Mouse (Mus musculus): Measurements from ENCODE around the gene Hoxb3. TPM values are rescaled to one million over a fixed set of nuclear protein-coding genes. Genes with fewer than 3 reads are reported as not detected.

Gene Hoxb3
- polyA plus RNA-seq, 1 experiment from 2014 or later: 0.36 TPM

- no peak overlapping the region for H3K4me2 ChIP-seq
- peaks cover 14% of the 10 kb centered on the region; the same call in 1 of the 2 replicates for H3K4me1 ChIP-seq
- no peaks in the 10 kb centered on the region for H3K36me3 ChIP-seq
- H3K9me3 ChIP-seq (replicated peaks): no peaks in the 10 kb centered on the region
- H3K4me3 ChIP-seq: no peak overlapping the region
- WGBS (ENCODE audit: insufficient replicate concordance): 22% methylated on average over 17 of the region's 17 CpGs
- no peak overlapping the region for H3K9ac ChIP-seq
- H3K27ac ChIP-seq: no peak overlapping the region
- ATAC-seq: no peak
- H3K27me3 ChIP-seq (replicated peaks): peaks cover 99% of the 10 kb centered on the region
These were observed 32.3 kb upstream of the Hoxb3 start for GRCm38 (mm10) chr11:96290705-96291355.

GRCm38 (mm10) chr11:96291681-96292564, 31.2 kb upstream of the Hoxb3 start, which contains the start of gene Hoxb6:
Hoxb6 (plus strand) TSS chr11:96292476.
- 8% methylated on average over 21 of the region's 22 CpGs for whole genome bisulfite sequencing (ENCODE audit: insufficient replicate concordance)
- Histone ChIP-seq H3K4me3 (no peak within 1 kb of the TSS), H3K27me3 (replicated peaks) (peaks cover 99% of the 10 kb centered on the region), H3K27ac (no peak within 1 kb of the TSS), H3K4me1 (peaks cover 11% of the 10 kb centered on the region; the same call in 1 of the 2 replicates), H3K4me2 (no peak within 1 kb of the TSS), H3K9me3 (replicated peaks) (no peaks in the 10 kb centered on the region), H3K36me3 (no peaks in the 10 kb centered on the region), H3K9ac (no peak within 1 kb of the TSS)
- ATAC-seq: no peak

GRCm38 (mm10) chr11:96292565-96293301, 30.4 kb upstream of the Hoxb3 start:
- H3K27me3 ChIP-seq (replicated peaks): peaks cover 99% of the 10 kb centered on the region
- peaks cover 9% of the 10 kb centered on the region; the same call in 1 of the 2 replicates for H3K4me1 ChIP-seq
- no peak for ATAC-seq
- H3K4me3 ChIP-seq: no peak overlapping the region
- H3K27ac ChIP-seq: no peak overlapping the region
- no peaks in the 10 kb centered on the region for H3K36me3 ChIP-seq
- no peak overlapping the region for H3K4me2 ChIP-seq
- no peak overlapping the region for H3K9ac ChIP-seq
- WGBS (ENCODE audit: insufficient replicate concordance): 2% methylated on average over 12 of the region's 12 CpGs
- no peaks in the 10 kb centered on the region for H3K9me3 ChIP-seq (replicated peaks)

- Histone ChIP-seq H3K4me2 (no peak overlapping the region), H3K27ac (no peak overlapping the region)
These were observed 29.7 kb upstream of the Hoxb3 start for GRCm38 (mm10) chr11:96293302-96293921.

GRCm38 (mm10) chr11:96294245-96295091, 28.7 kb upstream of the Hoxb3 start:
- WGBS (ENCODE audit: insufficient replicate concordance): under 1% methylated on average over 32 of the region's 32 CpGs
- H3K27me3 ChIP-seq (replicated peaks): peaks cover 99% of the 10 kb centered on the region
- H3K9ac ChIP-seq: no peak overlapping the region
- no peak overlapping the region for H3K4me2 ChIP-seq
- H3K4me1 ChIP-seq: peaks cover 9% of the 10 kb centered on the region; the same call in 1 of the 2 replicates
- no peak overlapping the region for H3K4me3 ChIP-seq
- H3K36me3 ChIP-seq: no peaks in the 10 kb centered on the region
- ATAC-seq: no peak
- H3K27ac ChIP-seq: no peak overlapping the region
- H3K9me3 ChIP-seq (replicated peaks): no peaks in the 10 kb centered on the region

More at GRCm38 (mm10) chr11:96293302-96293921, 29.7 kb upstream of the Hoxb3 start:
- WGBS (ENCODE audit: insufficient replicate concordance): 2% methylated on average over 22 of the region's 22 CpGs
- no peak overlapping the region for H3K4me3 ChIP-seq
- peaks cover 99% of the 10 kb centered on the region for H3K27me3 ChIP-seq (replicated peaks)
- ATAC-seq: no peak
- no peaks in the 10 kb centered on the region for H3K9me3 ChIP-seq (replicated peaks)
- no peaks in the 10 kb centered on the region for H3K36me3 ChIP-seq
- H3K4me1 ChIP-seq: peaks cover 9% of the 10 kb centered on the region; the same call in 1 of the 2 replicates
- H3K9ac ChIP-seq: no peak overlapping the region

- Histone ChIP-seq H3K4me3 (no peak overlapping the region), H3K27ac (no peak overlapping the region), H3K27me3 (replicated peaks) (peaks cover 99% of the 10 kb centered on the region), H3K9ac (no peak overlapping the region), H3K36me3 (no peaks in the 10 kb centered on the region), H3K4me2 (no peak overlapping the region), H3K4me1 (peaks cover 10% of the 10 kb centered on the region; the same call in 1 of the 2 replicates), H3K9me3 (replicated peaks) (no peaks in the 10 kb centered on the region)
- no peak for ATAC-seq
- 1% methylated on average over 30 of the region's 30 CpGs for WGBS (ENCODE audit: insufficient replicate concordance)
These were observed 27.9 kb upstream of the Hoxb3 start for GRCm38 (mm10) chr11:96295092-96295835.

- peaks cover 13% of the 10 kb centered on the region; the same call in 1 of the 2 replicates for H3K4me1 ChIP-seq
- no peak overlapping the region for H3K9ac ChIP-seq
- H3K27me3 ChIP-seq (replicated peaks): peaks cover 100% of the 10 kb centered on the region
- H3K9me3 ChIP-seq (replicated peaks): no peaks in the 10 kb centered on the region
- H3K36me3 ChIP-seq: no peaks in the 10 kb centered on the region
- H3K4me3 ChIP-seq: no peak overlapping the region
- WGBS (ENCODE audit: insufficient replicate concordance): 17% methylated on average over 2 of the region's 2 CpGs
- ATAC-seq: no peak
- no peak overlapping the region for H3K27ac ChIP-seq
- H3K4me2 ChIP-seq: no peak overlapping the region
These were observed 26.1 kb upstream of the Hoxb3 start for GRCm38 (mm10) chr11:96296997-96297396.

GRCm38 (mm10) chr11:96297428-96297827, 25.7 kb upstream of the Hoxb3 start:
- ATAC-seq: no peak
- H3K4me2 ChIP-seq: no peak overlapping the region
- WGBS (ENCODE audit: insufficient replicate concordance): 28% methylated on average over 3 of the region's 3 CpGs

GRCm38 (mm10) chr11:96297968-96298635, 25.0 kb upstream of the Hoxb3 start:
- H3K4me1 ChIP-seq: peaks cover 13% of the 10 kb centered on the region; the same call in 1 of the 2 replicates
- H3K27ac ChIP-seq: no peak overlapping the region
- 22% methylated on average over 11 of the region's 11 CpGs for WGBS (ENCODE audit: insufficient replicate concordance)
- H3K36me3 ChIP-seq: no peaks in the 10 kb centered on the region
- no peak overlapping the region for H3K4me2 ChIP-seq
- ATAC-seq: no peak
- no peak overlapping the region for H3K9ac ChIP-seq
- peaks cover 100% of the 10 kb centered on the region for H3K27me3 ChIP-seq (replicated peaks)
- H3K4me3 ChIP-seq: no peak overlapping the region
- H3K9me3 ChIP-seq (replicated peaks): no peaks in the 10 kb centered on the region

More at GRCm38 (mm10) chr11:96297428-96297827, 25.7 kb upstream of the Hoxb3 start:
- H3K9ac ChIP-seq: no peak overlapping the region
- H3K27me3 ChIP-seq (replicated peaks): peaks cover 100% of the 10 kb centered on the region
- H3K36me3 ChIP-seq: no peaks in the 10 kb centered on the region
- H3K27ac ChIP-seq: no peak overlapping the region
- H3K9me3 ChIP-seq (replicated peaks): no peaks in the 10 kb centered on the region
- peaks cover 13% of the 10 kb centered on the region; the same call in 1 of the 2 replicates for H3K4me1 ChIP-seq
- H3K4me3 ChIP-seq: no peak overlapping the region
